Mouse (Mus musculus): ENCODE measurements at regions not wholly inside any gene's neighbourhood (a gene's known extent, or its start where the extent isn't known, plus 50 kb on each side); places are given as distances from the start of the nearest gene placed in this dataset.
"Not testable (repeated sequence)": the region's sequence is repeated elsewhere in the genome, so short reads cannot be mapped to it uniquely, and the experiment has no call there.

- DNase-seq, result peak; percentile 2 to 61
These were observed 167.3 kb downstream of the Gm44 start for GRCm38 (mm10) chrX:91059251-91059650.

GRCm38 (mm10) chrX:91085137-91085536, 193.2 kb downstream of the Gm44 start:
- DNase-seq, result not testable (repeated sequence)

All from kidney, postnatal 36 days (tissue).